Mouse (Mus musculus) megakaryocyte, embryonic 14.5 days (primary cell): ENCODE results near the gene Brinp1. TPM values are rescaled to one million over a fixed set of nuclear protein-coding genes. Genes with fewer than 3 reads are reported as not detected.

Experiments used
- H3K27me3 ChIP-seq: replicated peaks from 2 replicates; pipeline ENCODE3; 2012; ENCODE audit warnings: inconsistent platforms
- H3K36me3 ChIP-seq: replicated peaks from 2 replicates; pipeline ENCODE3; 2012; ENCODE audit warnings: low read length, inconsistent platforms, mixed read lengths
- H3K4me1 ChIP-seq: 2 replicates; pipeline ENCODE4 v1.6.1; 2012; ENCODE audit warnings: inconsistent platforms
- H3K4me3 ChIP-seq: replicated peaks from 2 replicates; pipeline ENCODE3; 2012; ENCODE audit warnings: moderate library complexity, mild to moderate bottlenecking, inconsistent platforms
- H3K9me3 ChIP-seq: 2 replicates; pipeline ENCODE4 v1.6.1; 2012; ENCODE audit warnings: inconsistent platforms
- FLI1 ChIP-seq: IDR thresholded peaks from 2 replicates; pipeline ENCODE4 v1.6.1; 2012; ENCODE audit warnings: low read length, inconsistent platforms, mixed read lengths
- GATA1 ChIP-seq: IDR thresholded peaks from 3 replicates; pipeline ENCODE4 v1.6.1; 2012; ENCODE audit warnings: mixed read lengths, low read length, inconsistent platforms, borderline replicate concordance
- polyA plus RNA-seq: library from polyadenylated mRNA; stranded (reverse); fragments of >175 nt; gene quantifications from 2 replicates; pipeline ENCODE4 v1.2.3, GENCODE M21; 2012; ENCODE audit warnings: low replicate concordance; ENCODE audit not compliant: insufficient read depth

Gene Brinp1
- polyA plus RNA-seq, 1 experiment = 0.07 TPM

GRCm38 (mm10) chr4:68920127-68920526 is 34.1 kb downstream of the Brinp1 start:
- no peaks in the 10 kb centered on the region for H3K9me3 ChIP-seq
- no peaks in the 10 kb centered on the region for H3K4me1 ChIP-seq
- no peaks in the 10 kb centered on the region for H3K27me3 ChIP-seq
- H3K36me3 ChIP-seq = no peaks in the 10 kb centered on the region
- no peak overlapping the region for H3K4me3 ChIP-seq
- TF ChIP-seq FLI1 = no peak

GRCm38 (mm10) chr4:68910942-68911341 is 43.3 kb downstream of the Brinp1 start:
- Histone ChIP-seq H3K4me1 (no peaks in the 10 kb centered on the region), H3K27me3 (no peaks in the 10 kb centered on the region), H3K4me3 (no peak overlapping the region), H3K9me3 (0 out of 2 replicates have a peak, but pooled peaks cover 3% of the 10 kb centered on the region), H3K36me3 (no peaks in the 10 kb centered on the region)
- TF ChIP-seq GATA1 (no peak), FLI1 (no peak)

- Histone ChIP-seq H3K9me3 (0 out of 2 replicates have a peak, but pooled peaks cover 3% of the 10 kb centered on the region), H3K4me1 (no peaks in the 10 kb centered on the region), H3K4me3 (no peak overlapping the region), H3K36me3 (no peaks in the 10 kb centered on the region), H3K27me3 (no peaks in the 10 kb centered on the region)
- TF ChIP-seq GATA1 = no peak
Measured at GRCm38 (mm10) chr4:68906417-68907210, 47.6 kb downstream of the Brinp1 start.

GRCm38 (mm10) chr4:68890526-68890925 is 63.7 kb downstream of the Brinp1 start:
- no peaks in the 10 kb centered on the region for H3K9me3 ChIP-seq
- H3K4me3 ChIP-seq = no peak overlapping the region
- H3K27me3 ChIP-seq = no peaks in the 10 kb centered on the region
- TF ChIP-seq FLI1 (no peak), GATA1 (no peak)
- H3K36me3 ChIP-seq = no peaks in the 10 kb centered on the region
- no peaks in the 10 kb centered on the region for H3K4me1 ChIP-seq

GRCm38 (mm10) chr4:68886276-68886675 is 67.9 kb downstream of the Brinp1 start:
- Histone ChIP-seq H3K27me3 (no peaks in the 10 kb centered on the region), H3K4me1 (no peaks in the 10 kb centered on the region), H3K9me3 (no peaks in the 10 kb centered on the region), H3K36me3 (no peaks in the 10 kb centered on the region), H3K4me3 (no peak overlapping the region)
- TF ChIP-seq FLI1 (no peak), GATA1 (no peak)

GRCm38 (mm10) chr4:68872028-68872427 is 82.2 kb downstream of the Brinp1 start:
- Histone ChIP-seq H3K4me3 (no peak overlapping the region), H3K36me3 (no peaks in the 10 kb centered on the region), H3K4me1 (no peaks in the 10 kb centered on the region), H3K9me3 (no peaks in the 10 kb centered on the region), H3K27me3 (no peaks in the 10 kb centered on the region)
- TF ChIP-seq GATA1 (no peak), FLI1 (no peak)

GRCm38 (mm10) chr4:68865135-68865767 is 88.9 kb downstream of the Brinp1 start:
- Histone ChIP-seq H3K27me3 (no peaks in the 10 kb centered on the region), H3K9me3 (no peaks in the 10 kb centered on the region), H3K4me1 (no peaks in the 10 kb centered on the region), H3K36me3 (no peaks in the 10 kb centered on the region), H3K4me3 (no peak overlapping the region)
- TF ChIP-seq GATA1 (no peak), FLI1 (no peak)

GRCm38 (mm10) chr4:68864668-68865067 is 89.5 kb downstream of the Brinp1 start:
- no peaks in the 10 kb centered on the region for H3K9me3 ChIP-seq
- no peaks in the 10 kb centered on the region for H3K4me1 ChIP-seq
- no peak overlapping the region for H3K4me3 ChIP-seq
- no peaks in the 10 kb centered on the region for H3K27me3 ChIP-seq
- no peak for TF ChIP-seq GATA1
- TF ChIP-seq FLI1 = no peak
- no peaks in the 10 kb centered on the region for H3K36me3 ChIP-seq

- no peak for TF ChIP-seq FLI1
- no peak for TF ChIP-seq GATA1
- Histone ChIP-seq H3K4me1 (no peaks in the 10 kb centered on the region), H3K27me3 (no peaks in the 10 kb centered on the region), H3K9me3 (no peaks in the 10 kb centered on the region), H3K4me3 (no peak overlapping the region), H3K36me3 (no peaks in the 10 kb centered on the region)
Measured at GRCm38 (mm10) chr4:68856868-68857267, 97.3 kb downstream of the Brinp1 start.

GRCm38 (mm10) chr4:68849671-68850070 is 104.5 kb downstream of the Brinp1 start:
- TF ChIP-seq FLI1 (no peak), GATA1 (no peak)
- Histone ChIP-seq H3K36me3 (no peaks in the 10 kb centered on the region), H3K4me1 (no peaks in the 10 kb centered on the region), H3K27me3 (no peaks in the 10 kb centered on the region), H3K9me3 (no peaks in the 10 kb centered on the region), H3K4me3 (no peak overlapping the region)
